8 mouse cellular contexts compared by ENCODE assay signal in genomic region chr17:36836874-36837647, GRCm38 (mm10). TPM values are rescaled to one million over a fixed set of nuclear protein-coding genes. Genes with fewer than 3 reads are reported as not detected.
DNase-seq lines count a peak whose midpoint lies in the region; ATAC-seq and TF ChIP-seq lines count a peak whose summit lies in the region.

TSS of gene Trim26 (plus strand) at chr17:36837134.

- TF ChIP-seq POLR2A in bone marrow, adult 2 months (IDR thresholded peaks at IDR 0.05; ENCODE audit: borderline replicate concordance, control insufficient read depth, low read depth, low read length), result peak; percentile 56; the same call in 1 of the 2 replicates
- peak; percentile 73; the same call in 1 of the 2 replicates for TF ChIP-seq POLR2A in limb, embryonic 14.5 days (IDR thresholded peaks at IDR 0.05; ENCODE audit: borderline replicate concordance, extremely low read depth, insufficient read depth, insufficient read length)

- peak; percentile 97 for DNase-seq in 416B (ENCODE audit: low read depth)
- DNase-seq in heart, adult 8-10 months (ENCODE audit: low spot score), result peak; percentile 100
- DNase-seq in kidney, adult 9 months, result peak; percentile 99
- DNase-seq in limb, embryonic 14.5 days (ENCODE audit: low spot score), result peak; percentile 96
- DNase-seq in midbrain, postnatal 0 days (ENCODE audit: low spot score), result peak; percentile 97
- DNase-seq in spleen, postnatal 14 days (ENCODE audit: low spot score in 2 of 2), result peak; percentile 93 to 97

- no peak for TF ChIP-seq CTCF in bone marrow, adult 2 months (IDR thresholded peaks at IDR 0.05; ENCODE audit: control insufficient read depth, insufficient read depth, low read length)
- TF ChIP-seq CTCF in midbrain, postnatal 0 days (IDR thresholded peaks at IDR 0.05), result no peak

- peak within 1 kb of the TSS; percentile 95 for H3K27ac ChIP-seq in bone marrow, adult 2 months (ENCODE audit: control insufficient read depth, insufficient read depth, low read depth, low read length, poor library complexity)
- H3K27ac ChIP-seq in embryonic facial prominence, embryonic 15.5 days (replicated peaks), result peak within 1 kb of the TSS; percentile 96
- peak within 1 kb of the TSS; percentile 95 for H3K27ac ChIP-seq in limb, embryonic 14.5 days (replicated peaks; ENCODE audit: low read depth, low read length)
- H3K27ac ChIP-seq in midbrain, postnatal 0 days (ENCODE audit: low read depth, low read length), result peak within 1 kb of the TSS; percentile 93

- H3K4me3 ChIP-seq in bone marrow, adult 2 months (replicated peaks; ENCODE audit: control insufficient read depth, low read depth, low read length), result peak within 1 kb of the TSS; percentile 95
- peak within 1 kb of the TSS; percentile 71 for H3K4me3 ChIP-seq in embryonic facial prominence, embryonic 15.5 days (replicated peaks)
- peak within 1 kb of the TSS; percentile 77 for H3K4me3 ChIP-seq in limb, embryonic 14.5 days (replicated peaks; ENCODE audit: low read length)
- H3K4me3 ChIP-seq in midbrain, postnatal 0 days (ENCODE audit: low read depth, low read length), result peak within 1 kb of the TSS; percentile 86

- no peaks in the 10 kb centered on the region for H3K9me3 ChIP-seq in embryonic facial prominence, embryonic 15.5 days (replicated peaks)
- H3K9me3 ChIP-seq in limb, embryonic 14.5 days (ENCODE audit: control insufficient read depth, low read length), result no peaks in the 10 kb centered on the region
- no peaks in the 10 kb centered on the region for H3K9me3 ChIP-seq in midbrain, postnatal 0 days (ENCODE audit: low read length)

- H3K27me3 ChIP-seq in embryonic facial prominence, embryonic 15.5 days, result no peaks in the 10 kb centered on the region
- no peaks in the 10 kb centered on the region for H3K27me3 ChIP-seq in limb, embryonic 14.5 days (ENCODE audit: control insufficient read depth, insufficient read depth, low read length)
- no peaks in the 10 kb centered on the region for H3K27me3 ChIP-seq in midbrain, postnatal 0 days (ENCODE audit: insufficient read depth, low read length)

- no peaks in the 10 kb centered on the region; the same call in 1 of the 2 replicates for H3K4me1 ChIP-seq in bone marrow, adult 2 months (ENCODE audit: control insufficient read depth, insufficient read depth, low read length)
- H3K4me1 ChIP-seq in embryonic facial prominence, embryonic 15.5 days, result peaks cover 17% of the 10 kb centered on the region
- H3K4me1 ChIP-seq in limb, embryonic 14.5 days (ENCODE audit: control insufficient read depth, insufficient read depth, low read length), result peaks cover 10% of the 10 kb centered on the region
- H3K4me1 ChIP-seq in midbrain, postnatal 0 days (ENCODE audit: insufficient read depth, low read length), result 0 out of 2 replicates have a peak, but pooled peaks cover 4% of the 10 kb centered on the region

- ATAC-seq in embryonic facial prominence, embryonic 15.5 days (ENCODE audit: insufficient number of reproducible peaks, low FRiP score, low TSS enrichment, low read depth), result peak; percentile 98
- ATAC-seq in limb, embryonic 14.5 days (ENCODE audit: low FRiP score, low read depth), result peak; percentile 98
- peak; percentile 98 for ATAC-seq in midbrain, postnatal 0 days (ENCODE audit: low FRiP score)

- WGBS in bone marrow, adult 2 months, result under 1% methylated on average over 58 of the region's 58 CpGs
- under 1% methylated on average over 52 of the region's 58 CpGs for WGBS in embryonic facial prominence, embryonic 15.5 days
- WGBS in limb, embryonic 14.5 days, result under 1% methylated on average over 39 of the region's 58 CpGs
- under 1% methylated on average over 52 of the region's 58 CpGs for WGBS in midbrain, postnatal 0 days

- H3K9ac ChIP-seq in embryonic facial prominence, embryonic 15.5 days, result peak within 1 kb of the TSS; percentile 72
- H3K9ac ChIP-seq in limb, embryonic 14.5 days (ENCODE audit: low read depth, low read length, severe bottlenecking), result peak within 1 kb of the TSS; percentile 90
- peak within 1 kb of the TSS; percentile 87 for H3K9ac ChIP-seq in midbrain, postnatal 0 days (replicated peaks; ENCODE audit: low read length, poor library complexity, severe bottlenecking)

- peak within 1 kb of the TSS; percentile 66 for H3K4me2 ChIP-seq in embryonic facial prominence, embryonic 15.5 days (replicated peaks)
- H3K4me2 ChIP-seq in limb, embryonic 14.5 days (replicated peaks; ENCODE audit: low read depth, low read length, severe bottlenecking), result peak within 1 kb of the TSS; percentile 64
- H3K4me2 ChIP-seq in midbrain, postnatal 0 days (ENCODE audit: low read depth, low read length, poor library complexity, severe bottlenecking), result peak within 1 kb of the TSS; percentile 56

- peaks cover 6% of the 10 kb centered on the region; the same call in 1 of the 2 replicates for H3K36me3 ChIP-seq in embryonic facial prominence, embryonic 15.5 days
- H3K36me3 ChIP-seq in limb, embryonic 14.5 days (ENCODE audit: control insufficient read depth, insufficient read depth, low read length), result peaks cover 5% of the 10 kb centered on the region; the same call in 1 of the 2 replicates
- H3K36me3 ChIP-seq in midbrain, postnatal 0 days (ENCODE audit: insufficient read depth, low read length), result no peaks in the 10 kb centered on the region

RNA-seq across cellular contexts. Expression of gene Trim26, which starts in this region (rescaled TPM):
- polyA plus RNA-seq in bone marrow, adult 2 months (2011; ENCODE audit: insufficient read depth, insufficient read length, low replicate concordance, missing spikeins), result 20.9 and 39.6 TPM in 2 replicates
- 43.3 and 45.3 TPM in 2 replicates for polyA plus RNA-seq in embryonic facial prominence, embryonic 15.5 days (2015; fragmentation: Nextera tagmentation; extraction: Ambion mirVana)
- 10 to 100 TPM; 19.6 to 20.5 (median 19.9) TPM for total RNA-seq in heart, adult 8-10 months (2022)
- 41.0 and 43.5 TPM in 2 replicates for polyA plus RNA-seq in limb, embryonic 14.5 days (2012; rRNA removed)
- polyA plus RNA-seq in limb, embryonic 14.5 days (2014; fragmentation: Nextera tagmentation; extraction: Ambion mirVana), result 33.9 and 38.1 TPM in 2 replicates
- 29.8 and 31.4 TPM in 2 replicates for total RNA-seq in midbrain, postnatal 0 days (2014; rRNA removed)
- 37.9 and 44.3 TPM in 2 replicates for polyA plus RNA-seq in midbrain, postnatal 0 days (2015; fragmentation: Nextera tagmentation; extraction: Ambion mirVana)

Comparison
In these comparisons a context has a peak if more than half of its experiments do, and no peak if none do; other contexts are left out.
1. Peak in every context shown above with its lines: DNase-seq, ATAC-seq, H3K4me3 ChIP-seq and H3K27ac ChIP-seq.